Mouse (Mus musculus): ENCODE data around the gene Rora. TPM values are rescaled to one million over a fixed set of nuclear protein-coding genes. Genes with fewer than 3 reads are reported as not detected.
A peak's percentile ranks its signal among the peaks of the same experiment; 100 is the strongest.

The Rora gene
- polyA plus RNA-seq, 1 experiment from 2014 or later, result 7.5 TPM

DNA sequence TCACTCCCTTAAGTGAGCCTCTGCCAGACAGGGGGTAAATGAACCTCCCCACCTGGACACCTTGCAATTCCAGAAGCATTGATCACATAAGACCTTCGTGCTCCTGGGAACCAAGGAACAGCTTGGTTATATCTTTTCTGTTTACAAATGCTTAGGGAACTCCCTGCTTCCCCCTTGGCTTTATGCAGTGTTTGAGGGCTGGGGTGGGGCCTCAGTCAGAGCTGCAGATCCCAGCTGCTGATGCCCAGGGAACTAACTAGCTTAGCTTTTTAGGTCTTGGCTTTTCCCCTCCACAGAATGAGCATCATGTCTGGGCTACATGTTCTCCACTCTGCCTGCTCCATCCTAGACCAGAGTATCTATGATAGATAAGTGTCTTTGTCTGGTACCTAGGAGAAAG is 116.1 kb downstream of the Rora start:
- no peak overlapping the region for H3K4me3 ChIP-seq (ENCODE audit: low read depth, low read length)
- no peak overlapping the region for H3K9ac ChIP-seq (ENCODE audit: low read length)
- ATAC-seq (ENCODE audit: low FRiP score, low TSS enrichment), result no peak
- no peak overlapping the region for H3K27ac ChIP-seq (replicated peaks)
- no peak for TF ChIP-seq EP300 (optimal IDR thresholded peaks at IDR 0.05)
- no peak for TF ChIP-seq CTCF (IDR thresholded peaks at IDR 0.05; ENCODE audit: low read depth)
- H3K27me3 ChIP-seq (ENCODE audit: control insufficient read depth, insufficient read depth, low read length), result no peaks in the 10 kb centered on the region
- 0% methylated on average over 1 of the region's 1 CpGs for WGBS
- no peaks in the 10 kb centered on the region for H3K4me1 ChIP-seq (replicated peaks; ENCODE audit: control insufficient read depth, insufficient read depth)
- peak; percentile 35 for DNase-seq (ENCODE audit: low spot score)
- no peaks in the 10 kb centered on the region for H3K9me3 ChIP-seq (ENCODE audit: control insufficient read depth, low read length)
- no peaks in the 10 kb centered on the region for H3K36me3 ChIP-seq (ENCODE audit: control insufficient read depth, insufficient read depth, low read length)
- no peak overlapping the region for H3K4me2 ChIP-seq (replicated peaks; ENCODE audit: low read depth)

GRCm38 (mm10) chr9:68771383-68771782 is 117.8 kb downstream of the Rora start:
- Histone ChIP-seq H3K27ac (replicated peaks) (no peak overlapping the region), H3K4me1 (replicated peaks; ENCODE audit: control insufficient read depth, insufficient read depth) (no peaks in the 10 kb centered on the region), H3K36me3 (ENCODE audit: control insufficient read depth, insufficient read depth, low read length) (no peaks in the 10 kb centered on the region), H3K4me2 (replicated peaks; ENCODE audit: low read depth) (no peak overlapping the region), H3K27me3 (ENCODE audit: control insufficient read depth, insufficient read depth, low read length) (no peaks in the 10 kb centered on the region), H3K9me3 (ENCODE audit: control insufficient read depth, low read length) (no peaks in the 10 kb centered on the region), H3K9ac (ENCODE audit: low read length) (no peak overlapping the region), H3K4me3 (ENCODE audit: low read depth, low read length) (no peak overlapping the region)
- 85% methylated on average over 3 of the region's 3 CpGs for WGBS
- DNase-seq (ENCODE audit: low spot score), result no peak
- TF ChIP-seq CTCF (IDR thresholded peaks at IDR 0.05; ENCODE audit: low read depth) (no peak), EP300 (optimal IDR thresholded peaks at IDR 0.05) (no peak)
- ATAC-seq (ENCODE audit: low FRiP score, low TSS enrichment), result no peak

GRCm38 (mm10) chr9:68773770-68774169 is 120.2 kb downstream of the Rora start:
- DNase-seq (ENCODE audit: low spot score) (no peak), ATAC-seq (ENCODE audit: low FRiP score, low TSS enrichment) (no peak)
- H3K9ac ChIP-seq (ENCODE audit: low read length), result no peak overlapping the region
- no peak overlapping the region for H3K4me2 ChIP-seq (replicated peaks; ENCODE audit: low read depth)
- H3K36me3 ChIP-seq (ENCODE audit: control insufficient read depth, insufficient read depth, low read length), result no peaks in the 10 kb centered on the region
- peak; percentile 33 for TF ChIP-seq CTCF (IDR thresholded peaks at IDR 0.05; ENCODE audit: low read depth)
- no peak for TF ChIP-seq EP300 (optimal IDR thresholded peaks at IDR 0.05)
- H3K9me3 ChIP-seq (ENCODE audit: control insufficient read depth, low read length), result no peaks in the 10 kb centered on the region
- no peak overlapping the region for H3K27ac ChIP-seq (replicated peaks)
- WGBS, result 91% methylated on average over 3 of the region's 3 CpGs
- H3K4me3 ChIP-seq (ENCODE audit: low read depth, low read length), result no peak overlapping the region
- H3K4me1 ChIP-seq (replicated peaks; ENCODE audit: control insufficient read depth, insufficient read depth), result no peaks in the 10 kb centered on the region
- H3K27me3 ChIP-seq (ENCODE audit: control insufficient read depth, insufficient read depth, low read length), result no peaks in the 10 kb centered on the region

- peaks cover 4% of the 10 kb centered on the region for H3K4me1 ChIP-seq (replicated peaks; ENCODE audit: control insufficient read depth, insufficient read depth)
- no peak for TF ChIP-seq CTCF (IDR thresholded peaks at IDR 0.05; ENCODE audit: low read depth)
- TF ChIP-seq EP300 (optimal IDR thresholded peaks at IDR 0.05), result no peak
- H3K9me3 ChIP-seq (ENCODE audit: control insufficient read depth, low read length), result no peaks in the 10 kb centered on the region
- no peak overlapping the region for H3K4me2 ChIP-seq (replicated peaks; ENCODE audit: low read depth)
- DNase-seq (ENCODE audit: low spot score), result no peak
- no peak for ATAC-seq (ENCODE audit: low FRiP score, low TSS enrichment)
- 67% methylated on average over 8 of the region's 8 CpGs for WGBS
- H3K4me3 ChIP-seq (ENCODE audit: low read depth, low read length), result no peak overlapping the region
- no peak overlapping the region for H3K9ac ChIP-seq (ENCODE audit: low read length)
- H3K36me3 ChIP-seq (ENCODE audit: control insufficient read depth, insufficient read depth, low read length), result no peaks in the 10 kb centered on the region
- no peak overlapping the region for H3K27ac ChIP-seq (replicated peaks)
- no peaks in the 10 kb centered on the region for H3K27me3 ChIP-seq (ENCODE audit: control insufficient read depth, insufficient read depth, low read length)
These were observed 128.4 kb downstream of the Rora start for GRCm38 (mm10) chr9:68782011-68782410.

GRCm38 (mm10) chr9:68782604-68783003 is 129.0 kb downstream of the Rora start:
- peak; percentile 20 for DNase-seq (ENCODE audit: low spot score)
- no peak overlapping the region for H3K27ac ChIP-seq (replicated peaks)
- WGBS, result 53% methylated on average over 5 of the region's 5 CpGs
- no peaks in the 10 kb centered on the region for H3K9me3 ChIP-seq (ENCODE audit: control insufficient read depth, low read length)
- H3K36me3 ChIP-seq (ENCODE audit: control insufficient read depth, insufficient read depth, low read length), result no peaks in the 10 kb centered on the region
- H3K4me1 ChIP-seq (replicated peaks; ENCODE audit: control insufficient read depth, insufficient read depth), result peaks cover 4% of the 10 kb centered on the region
- TF ChIP-seq CTCF (IDR thresholded peaks at IDR 0.05; ENCODE audit: low read depth) (no peak), EP300 (optimal IDR thresholded peaks at IDR 0.05) (no peak)
- ATAC-seq (ENCODE audit: low FRiP score, low TSS enrichment), result 0 out of 2 replicates have a peak, but pooled peaks have one; percentile 45
- H3K9ac ChIP-seq (ENCODE audit: low read length), result no peak overlapping the region
- H3K4me2 ChIP-seq (replicated peaks; ENCODE audit: low read depth), result no peak overlapping the region
- no peaks in the 10 kb centered on the region for H3K27me3 ChIP-seq (ENCODE audit: control insufficient read depth, insufficient read depth, low read length)
- no peak overlapping the region for H3K4me3 ChIP-seq (ENCODE audit: low read depth, low read length)

GRCm38 (mm10) chr9:68783246-68783645 is 129.7 kb downstream of the Rora start:
- 60% methylated on average over 5 of the region's 5 CpGs for WGBS
- H3K4me1 ChIP-seq (replicated peaks; ENCODE audit: control insufficient read depth, insufficient read depth), result peaks cover 4% of the 10 kb centered on the region
- TF ChIP-seq CTCF (IDR thresholded peaks at IDR 0.05; ENCODE audit: low read depth) (no peak), EP300 (optimal IDR thresholded peaks at IDR 0.05) (no peak)
- ATAC-seq (ENCODE audit: low FRiP score, low TSS enrichment) (no peak), DNase-seq (ENCODE audit: low spot score) (no peak)
- H3K9ac ChIP-seq (ENCODE audit: low read length), result no peak overlapping the region
- no peaks in the 10 kb centered on the region for H3K27me3 ChIP-seq (ENCODE audit: control insufficient read depth, insufficient read depth, low read length)
- no peak overlapping the region for H3K27ac ChIP-seq (replicated peaks)
- no peak overlapping the region for H3K4me3 ChIP-seq (ENCODE audit: low read depth, low read length)
- no peaks in the 10 kb centered on the region for H3K36me3 ChIP-seq (ENCODE audit: control insufficient read depth, insufficient read depth, low read length)
- H3K4me2 ChIP-seq (replicated peaks; ENCODE audit: low read depth), result no peak overlapping the region
- no peaks in the 10 kb centered on the region for H3K9me3 ChIP-seq (ENCODE audit: control insufficient read depth, low read length)

Measured in stomach, postnatal 0 days (tissue).